Mouse (Mus musculus) midbrain, embryonic 12.5 days (tissue): Measurements from ENCODE around the gene Pde1b. TPM values are rescaled to one million over a fixed set of nuclear protein-coding genes. Genes with fewer than 3 reads are reported as not detected.
A peak's percentile ranks its signal among the peaks of the same experiment; 100 is the strongest.

ENCODE experiments used
- ATAC-seq: fragments of 200-750 bp; cut with Nextera tagmentation; 2 replicates; pipeline ENCODE4 v1.8.0; 2017; ENCODE audit warnings: low read depth, moderate TSS enrichment, moderate library complexity; ENCODE audit not compliant: low FRiP score
- H3K27ac ChIP-seq: fragments of 300-500 bp; sonication (generic); replicated peaks from 2 replicates; pipeline ENCODE4 v1.5.1; 2016; ENCODE audit warnings: mild to moderate bottlenecking
- H3K27me3 ChIP-seq: fragments of 300-500 bp; sonication (generic); 2 replicates; pipeline ENCODE4 v1.6.1; 2016; ENCODE audit warnings: mild to moderate bottlenecking
- H3K36me3 ChIP-seq: fragments of 300-500 bp; sonication (generic); 2 replicates; pipeline ENCODE4 v1.6.1; 2016
- H3K4me1 ChIP-seq: fragments of 300-500 bp; sonication (generic); 2 replicates; pipeline ENCODE4 v1.6.1; 2016
- H3K4me2 ChIP-seq: fragments of 300-500 bp; sonication (generic); replicated peaks from 2 replicates; pipeline ENCODE4 v1.6.1; 2016; ENCODE audit warnings: mild to moderate bottlenecking, moderate library complexity
- H3K4me3 ChIP-seq: fragments of 300-500 bp; sonication (generic); 2 replicates; pipeline ENCODE4 v1.5.1; 2016; ENCODE audit warnings: mild to moderate bottlenecking
- H3K9ac ChIP-seq: fragments of 300-500 bp; sonication (generic); replicated peaks from 2 replicates; pipeline ENCODE4 v1.6.1; 2016; ENCODE audit warnings: mild to moderate bottlenecking, moderate library complexity
- H3K9me3 ChIP-seq: fragments of 300-500 bp; sonication (generic); 2 replicates; pipeline ENCODE4 v1.6.1; 2016; ENCODE audit warnings: mild to moderate bottlenecking
- WGBS: fragments of 180-500 bp; shearing (Covaris S2); methylation state at CpG from one replicate; pipeline ENCODE4 v1.1.7; 2016; 5-methylcytosine and 5-hydroxymethylcytosine counted together
- polyA plus RNA-seq: library from polyadenylated mRNA; unstranded; fragments of >200 nt; fragmentation: Nextera tagmentation; extraction: Ambion mirVana; gene quantifications from 2 replicates; pipeline ENCODE4 v1.2.1, GENCODE M21; 2016

The Pde1b gene
- polyA plus RNA-seq, 1 experiment from 2014 or later, result 47.8 TPM

- H3K36me3 ChIP-seq, result no peaks in the 10 kb centered on the region
- ATAC-seq, result no peak
- H3K4me1 ChIP-seq, result peaks cover 19% of the 10 kb centered on the region
- 0 out of 2 replicates have a peak, but pooled peaks cover 6% of the 10 kb centered on the region for H3K27me3 ChIP-seq
- no peaks in the 10 kb centered on the region for H3K9me3 ChIP-seq
- peak overlapping the region; percentile 20; the same call in 1 of the 2 replicates for H3K27ac ChIP-seq
- no peak overlapping the region for H3K4me2 ChIP-seq
- WGBS, result 39% methylated on average over 2 of the region's 2 CpGs
- no peak overlapping the region for H3K4me3 ChIP-seq
- no peak overlapping the region for H3K9ac ChIP-seq
Observed at GRCm38 (mm10) chr15:103484490-103484889, 18.3 kb upstream of the Pde1b start.

GRCm38 (mm10) chr15:103485106-103485505, 17.7 kb upstream of the Pde1b start:
- peak overlapping the region; percentile 20; the same call in 1 of the 2 replicates for H3K27ac ChIP-seq
- 51% methylated on average over 3 of the region's 3 CpGs for WGBS
- no peak overlapping the region for H3K4me2 ChIP-seq
- no peaks in the 10 kb centered on the region for H3K36me3 ChIP-seq
- H3K4me3 ChIP-seq, result no peak overlapping the region
- no peaks in the 10 kb centered on the region for H3K9me3 ChIP-seq
- no peak overlapping the region for H3K9ac ChIP-seq
- H3K27me3 ChIP-seq, result 0 out of 2 replicates have a peak, but pooled peaks cover 6% of the 10 kb centered on the region
- no peak for ATAC-seq
- H3K4me1 ChIP-seq, result peaks cover 19% of the 10 kb centered on the region

GRCm38 (mm10) chr15:103486658-103487057, 16.2 kb upstream of the Pde1b start:
- 0 out of 2 replicates have a peak, but pooled peaks cover 6% of the 10 kb centered on the region for H3K27me3 ChIP-seq
- ATAC-seq, result no peak
- H3K36me3 ChIP-seq, result no peaks in the 10 kb centered on the region
- H3K9ac ChIP-seq, result no peak overlapping the region
- no peak overlapping the region for H3K4me2 ChIP-seq
- H3K4me1 ChIP-seq, result peaks cover 19% of the 10 kb centered on the region
- 72% methylated on average over 1 of the region's 1 CpGs for WGBS
- H3K9me3 ChIP-seq, result no peaks in the 10 kb centered on the region
- H3K27ac ChIP-seq, result no peak overlapping the region
- no peak overlapping the region for H3K4me3 ChIP-seq

- Histone ChIP-seq H3K4me1 (peaks cover 15% of the 10 kb centered on the region; the same call in 1 of the 2 replicates), H3K27ac (no peak overlapping the region), H3K4me3 (no peak overlapping the region), H3K4me2 (no peak overlapping the region), H3K27me3 (0 out of 2 replicates have a peak, but pooled peaks cover 2% of the 10 kb centered on the region), H3K36me3 (no peaks in the 10 kb centered on the region), H3K9me3 (no peaks in the 10 kb centered on the region), H3K9ac (no peak overlapping the region)
- 68% methylated on average over 4 of the region's 4 CpGs for WGBS
- ATAC-seq, result no peak
Observed at GRCm38 (mm10) chr15:103488336-103488735, 14.5 kb upstream of the Pde1b start.

- H3K4me1 ChIP-seq, result peaks cover 29% of the 10 kb centered on the region
- H3K9ac ChIP-seq, result no peak overlapping the region
- H3K36me3 ChIP-seq, result no peaks in the 10 kb centered on the region
- no peak overlapping the region for H3K4me3 ChIP-seq
- H3K27ac ChIP-seq, result no peak overlapping the region
- WGBS, result 74% methylated on average over 10 of the region's 10 CpGs
- ATAC-seq, result no peak
- H3K4me2 ChIP-seq, result no peak overlapping the region
- no peaks in the 10 kb centered on the region for H3K9me3 ChIP-seq
- H3K27me3 ChIP-seq, result peaks cover 5% of the 10 kb centered on the region; the same call in 1 of the 2 replicates
Observed at GRCm38 (mm10) chr15:103496204-103497140, 6.4 kb upstream of the Pde1b start.

- Histone ChIP-seq H3K27ac (no peak overlapping the region), H3K9ac (no peak overlapping the region), H3K9me3 (no peaks in the 10 kb centered on the region), H3K4me2 (no peak overlapping the region), H3K4me3 (no peak overlapping the region), H3K4me1 (peaks cover 30% of the 10 kb centered on the region), H3K27me3 (peaks cover 5% of the 10 kb centered on the region), H3K36me3 (no peaks in the 10 kb centered on the region)
- WGBS, result 36% methylated on average over 3 of the region's 3 CpGs
- ATAC-seq, result no peak
Observed at GRCm38 (mm10) chr15:103498157-103498556, 4.7 kb upstream of the Pde1b start.

- WGBS, result 67% methylated on average over 1 of the region's 1 CpGs
- H3K9me3 ChIP-seq, result no peaks in the 10 kb centered on the region
- no peak overlapping the region for H3K4me2 ChIP-seq
- no peak overlapping the region for H3K27ac ChIP-seq
- no peaks in the 10 kb centered on the region for H3K36me3 ChIP-seq
- peaks cover 39% of the 10 kb centered on the region for H3K4me1 ChIP-seq
- H3K4me3 ChIP-seq, result no peak overlapping the region
- peaks cover 5% of the 10 kb centered on the region for H3K27me3 ChIP-seq
- no peak for ATAC-seq
- H3K9ac ChIP-seq, result no peak overlapping the region
Observed at GRCm38 (mm10) chr15:103500723-103501122, 2.1 kb upstream of the Pde1b start.

- no peak overlapping the region for H3K27ac ChIP-seq
- H3K9ac ChIP-seq, result no peak overlapping the region
- no peaks in the 10 kb centered on the region for H3K36me3 ChIP-seq
- no peak for ATAC-seq
- peaks cover 42% of the 10 kb centered on the region for H3K4me1 ChIP-seq
- H3K4me3 ChIP-seq, result no peak overlapping the region
- 81% methylated on average over 2 of the region's 2 CpGs for whole genome bisulfite sequencing
- H3K9me3 ChIP-seq, result no peaks in the 10 kb centered on the region
- H3K4me2 ChIP-seq, result no peak overlapping the region
- peaks cover 5% of the 10 kb centered on the region for H3K27me3 ChIP-seq
Observed at GRCm38 (mm10) chr15:103501186-103501585, 1.6 kb upstream of the Pde1b start.

- peaks cover 26% of the 10 kb centered on the region for H3K4me1 ChIP-seq
- peak; percentile 78 for ATAC-seq
- H3K9ac ChIP-seq, result peak overlapping the region; percentile 74
- peak overlapping the region; percentile 95 for H3K4me2 ChIP-seq
- H3K9me3 ChIP-seq, result no peaks in the 10 kb centered on the region
- peak overlapping the region; percentile 70 for H3K27ac ChIP-seq
- H3K4me3 ChIP-seq, result peak overlapping the region; percentile 66
- no peaks in the 10 kb centered on the region for H3K36me3 ChIP-seq
- WGBS, result 2% methylated on average over 15 of the region's 15 CpGs
- peaks cover 5% of the 10 kb centered on the region for H3K27me3 ChIP-seq
Observed at GRCm38 (mm10) chr15:103503251-103503600, 392 bp downstream of the Pde1b start.

GRCm38 (mm10) chr15:103503660-103504059, 826 bp downstream of the Pde1b start:
- no peaks in the 10 kb centered on the region for H3K9me3 ChIP-seq
- 44% methylated on average over 12 of the region's 12 CpGs for WGBS
- peaks cover 5% of the 10 kb centered on the region for H3K27me3 ChIP-seq
- peak overlapping the region; percentile 66 for H3K4me3 ChIP-seq
- peak; percentile 36; the same call in 1 of the 2 replicates for ATAC-seq
- H3K4me1 ChIP-seq, result peaks cover 22% of the 10 kb centered on the region
- H3K36me3 ChIP-seq, result no peaks in the 10 kb centered on the region
- H3K27ac ChIP-seq, result peak overlapping the region; percentile 70
- peak overlapping the region; percentile 95 for H3K4me2 ChIP-seq
- H3K9ac ChIP-seq, result peak overlapping the region; percentile 74

GRCm38 (mm10) chr15:103509317-103509716, 6.5 kb downstream of the Pde1b start:
- Histone ChIP-seq H3K27ac (no peak overlapping the region), H3K27me3 (no peaks in the 10 kb centered on the region; the same call in 1 of the 2 replicates), H3K4me2 (no peak overlapping the region), H3K36me3 (no peaks in the 10 kb centered on the region), H3K4me1 (peaks cover 27% of the 10 kb centered on the region), H3K9me3 (no peaks in the 10 kb centered on the region), H3K9ac (no peak overlapping the region), H3K4me3 (no peak overlapping the region)
- WGBS, result 64% methylated on average over 3 of the region's 3 CpGs
- ATAC-seq, result no peak

- Histone ChIP-seq H3K9ac (no peak overlapping the region), H3K4me2 (no peak overlapping the region), H3K27me3 (no peaks in the 10 kb centered on the region), H3K9me3 (no peaks in the 10 kb centered on the region), H3K4me3 (no peak overlapping the region), H3K4me1 (peaks cover 42% of the 10 kb centered on the region), H3K27ac (no peak overlapping the region), H3K36me3 (no peaks in the 10 kb centered on the region)
- no peak for ATAC-seq
- 82% methylated on average over 1 of the region's 1 CpGs for WGBS
Observed at GRCm38 (mm10) chr15:103511652-103512051, 8.8 kb downstream of the Pde1b start.
